Mouse (Mus musculus): ENCODE measurements around the gene Tbk1.

Gene Tbk1

DNA sequence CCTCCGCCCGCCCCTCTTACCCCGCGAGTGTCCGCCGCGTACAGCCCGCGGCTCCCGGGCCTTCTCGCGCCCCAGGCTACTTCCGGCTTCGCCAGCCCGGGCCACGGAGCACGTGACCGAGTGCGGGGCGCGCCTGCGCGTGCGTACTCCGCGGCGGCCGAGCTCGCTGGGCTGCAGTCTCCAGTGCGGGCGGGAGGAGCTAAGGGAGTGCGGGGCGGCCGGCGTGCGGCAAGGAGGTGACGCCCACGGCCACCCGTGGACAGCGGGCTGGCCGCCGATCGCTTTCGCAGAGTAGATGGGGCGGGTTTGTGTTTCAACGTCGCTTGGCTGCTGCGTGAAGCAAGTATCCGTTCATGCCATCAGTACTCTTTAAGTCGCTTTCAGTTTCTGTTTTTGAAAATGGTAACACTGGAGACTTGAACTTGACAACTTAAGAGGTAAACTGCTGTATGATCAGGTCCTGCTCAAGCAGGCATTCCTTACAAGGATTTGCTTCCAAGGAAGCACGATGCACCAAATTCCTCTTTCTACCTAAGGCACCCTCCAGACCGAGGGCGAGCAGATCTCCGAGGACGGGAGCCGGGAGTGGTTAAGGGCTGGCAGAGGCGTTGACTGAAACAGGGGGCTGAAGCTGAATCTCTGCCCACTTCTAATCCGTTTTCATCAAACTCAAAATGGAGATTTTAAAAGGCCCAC lies at the start of gene Tbk1:
Gene Tbk1 (minus strand): TSS at position 113 of the 696 bp plus-strand sequence.
- DNase-seq (ENCODE audit: low spot score), result peak; percentile 95

DNA sequence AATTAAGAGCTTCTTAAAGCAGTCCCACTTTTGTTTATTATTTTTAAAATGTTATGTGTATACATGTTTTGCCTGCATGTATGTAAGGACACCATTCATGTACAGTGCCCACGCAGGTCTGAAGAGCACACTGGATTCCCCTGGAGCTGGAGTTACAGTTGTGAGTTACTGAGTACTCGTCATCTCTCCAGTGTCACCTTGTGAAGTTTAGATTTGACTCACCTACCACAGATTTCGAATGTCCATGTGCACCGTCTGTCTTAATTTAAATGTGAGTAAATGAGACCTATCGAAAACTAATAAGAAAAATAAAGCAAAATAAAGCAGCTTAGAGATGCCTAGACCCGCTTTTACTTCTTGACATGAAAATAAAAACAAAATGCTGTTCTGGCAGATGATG lies 49.7 kb upstream of the Tbk1 start:
- no peak for DNase-seq (ENCODE audit: low spot score)

GRCm38 (mm10) chr10:121634159-121634558 lies 47.6 kb upstream of the Tbk1 start:
- DNase-seq (ENCODE audit: low spot score), result no peak

DNA sequence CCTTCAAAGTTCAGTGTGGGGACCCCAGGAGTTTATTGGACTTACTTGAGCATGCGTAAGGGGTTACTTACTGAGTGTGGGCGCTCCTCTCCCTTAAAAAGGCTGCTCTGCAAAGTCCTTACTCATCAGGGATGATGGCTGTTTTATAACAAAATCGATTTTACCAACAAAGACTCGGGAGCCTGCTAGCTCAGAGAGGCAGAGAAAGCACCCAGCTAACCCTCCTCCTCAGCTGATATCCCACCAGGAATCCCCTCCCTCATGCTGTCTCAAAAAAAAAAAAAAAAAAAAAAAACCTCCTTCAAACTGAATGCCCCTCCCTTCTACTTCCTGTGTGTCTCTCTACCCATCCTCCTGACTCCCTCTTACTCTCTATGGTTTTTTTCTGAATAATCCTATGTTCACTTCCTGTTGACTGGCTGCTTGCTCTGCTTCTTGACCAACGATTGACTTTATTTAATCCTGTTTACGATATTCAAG lies 42.0 kb upstream of the Tbk1 start:
- DNase-seq (ENCODE audit: low spot score), result no peak

- DNase-seq (ENCODE audit: low spot score), result no peak
These were observed 40.7 kb upstream of the Tbk1 start for GRCm38 (mm10) chr10:121627216-121627852.

DNA sequence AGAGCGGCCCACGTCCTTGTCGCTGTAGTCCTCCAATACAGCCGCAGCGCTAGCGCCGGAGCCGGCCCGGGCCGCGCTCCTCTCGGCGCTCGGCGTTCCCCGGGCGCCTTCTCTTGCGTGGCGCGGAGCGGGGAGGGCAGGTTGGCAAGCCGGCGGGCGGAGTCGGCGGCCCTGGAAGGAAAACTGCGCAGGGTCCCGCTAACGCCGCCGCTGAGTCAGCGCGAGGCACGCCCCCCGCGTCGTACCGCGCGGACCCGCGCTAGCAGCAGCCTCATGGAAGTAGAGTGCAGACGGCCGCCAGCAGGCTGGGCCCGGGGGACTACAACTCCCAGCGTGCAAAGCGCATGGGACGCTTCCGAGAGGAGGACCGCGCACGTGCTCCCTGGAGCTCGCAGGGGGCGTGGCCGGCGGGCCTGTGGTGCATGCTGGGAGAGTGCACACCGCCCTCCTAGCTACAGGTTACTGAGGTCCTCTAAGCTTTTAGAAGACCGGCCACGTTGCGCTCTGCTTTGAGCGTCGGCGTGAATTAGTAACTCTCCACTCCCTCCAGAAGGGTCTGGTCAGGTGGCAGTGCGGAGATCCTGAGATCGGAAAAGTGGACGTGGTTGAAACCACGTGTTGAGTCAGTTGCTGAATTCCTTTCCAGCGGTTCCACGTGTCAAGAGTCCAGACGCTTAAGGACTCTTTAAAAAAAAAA lies 39.7 kb upstream of the Tbk1 start, which contains the start of gene Xpot:
Gene Xpot (minus strand): TSS at position 147 of the 697 bp plus-strand sequence.
- DNase-seq (ENCODE audit: low spot score), result peak; percentile 99

- peak; percentile 31 for DNase-seq (ENCODE audit: low spot score)
These were observed 39.0 kb upstream of the Tbk1 start for GRCm38 (mm10) chr10:121625407-121626185.

GRCm38 (mm10) chr10:121625006-121625405 lies 38.4 kb upstream of the Tbk1 start:
- DNase-seq (ENCODE audit: low spot score), result no peak

- DNase-seq (ENCODE audit: low spot score), result no peak
These were observed 37.1 kb upstream of the Tbk1 start for GRCm38 (mm10) chr10:121623670-121624069.

DNA sequence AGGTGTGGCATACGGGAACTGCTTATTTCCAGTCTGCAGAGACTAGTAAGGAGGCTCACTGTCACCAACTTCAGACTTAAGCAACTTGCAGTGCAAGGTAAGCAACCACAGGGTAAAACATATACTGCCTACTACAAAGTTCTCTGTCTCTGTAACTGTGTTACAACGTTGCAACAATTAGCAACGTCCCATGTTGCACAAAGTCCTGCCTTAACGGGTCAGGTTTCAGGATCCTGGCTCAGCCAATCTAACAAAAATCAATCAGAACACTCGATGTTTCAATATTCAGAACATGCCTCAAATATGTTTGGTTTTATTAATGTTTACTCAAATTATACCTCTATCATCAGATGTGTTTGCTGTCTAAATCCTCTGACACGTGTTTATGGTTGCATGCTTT lies 35.8 kb upstream of the Tbk1 start:
- no peak for DNase-seq (ENCODE audit: low spot score)

- DNase-seq (ENCODE audit: low spot score), result no peak
These were observed 29.3 kb upstream of the Tbk1 start for GRCm38 (mm10) chr10:121615935-121616334.

DNA sequence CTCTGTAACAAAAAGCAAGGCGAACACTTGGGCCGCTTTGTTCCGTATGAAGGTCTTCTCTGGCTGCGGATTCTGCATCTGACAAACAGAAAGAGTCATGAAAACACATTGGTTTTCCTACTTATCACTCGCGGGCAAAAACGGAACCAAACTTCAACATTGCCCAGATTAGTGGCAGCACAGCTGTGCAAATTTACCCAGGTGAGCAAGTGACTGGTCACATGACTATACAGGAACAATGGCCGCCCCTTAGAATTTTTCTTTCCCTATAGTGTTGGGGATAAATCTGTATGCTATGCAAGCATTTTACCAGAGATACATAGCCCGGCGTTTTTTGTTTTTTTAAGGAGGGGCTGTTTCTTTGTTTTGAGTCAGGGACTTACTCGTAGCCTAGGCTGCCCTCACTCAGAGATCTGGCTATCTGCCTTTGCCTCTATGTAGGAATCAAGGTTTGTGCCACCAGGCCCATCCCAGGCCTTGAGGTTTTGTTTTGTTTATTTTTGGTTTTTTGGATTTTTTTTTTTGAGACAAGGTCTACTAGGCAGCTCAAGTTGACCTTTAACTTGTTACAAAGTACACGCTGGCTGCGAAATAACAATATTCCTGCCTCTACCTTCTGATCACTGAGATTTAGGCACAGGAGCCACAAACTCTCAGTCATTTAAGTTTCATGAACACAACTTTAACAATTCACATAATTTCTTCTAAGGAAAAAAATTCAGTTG lies 28.7 kb upstream of the Tbk1 start:
- no peak for DNase-seq (ENCODE audit: low spot score)

GRCm38 (mm10) chr10:121613570-121613969 lies 27.0 kb upstream of the Tbk1 start:
- no peak for DNase-seq (ENCODE audit: low spot score)

DNA sequence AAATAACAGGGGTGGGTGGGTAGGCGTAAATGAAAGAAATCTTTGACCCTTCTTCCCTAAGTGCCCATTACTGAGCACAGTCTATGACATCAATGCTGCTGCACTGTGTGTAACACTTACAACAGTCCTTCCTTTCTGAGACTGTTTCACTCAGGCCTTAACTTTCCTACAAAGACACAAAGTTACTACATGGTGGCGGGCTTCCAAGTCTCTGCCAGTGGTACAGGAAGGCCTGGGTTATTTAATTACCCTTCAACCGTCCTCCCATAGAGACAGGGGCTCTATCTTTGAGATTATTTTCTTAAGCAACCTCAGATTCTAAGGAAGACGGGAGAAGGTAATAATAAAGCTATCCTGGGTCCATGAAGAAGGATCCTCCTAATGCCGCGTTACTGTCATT lies 25.9 kb upstream of the Tbk1 start:
- DNase-seq (ENCODE audit: low spot score), result no peak

DNA sequence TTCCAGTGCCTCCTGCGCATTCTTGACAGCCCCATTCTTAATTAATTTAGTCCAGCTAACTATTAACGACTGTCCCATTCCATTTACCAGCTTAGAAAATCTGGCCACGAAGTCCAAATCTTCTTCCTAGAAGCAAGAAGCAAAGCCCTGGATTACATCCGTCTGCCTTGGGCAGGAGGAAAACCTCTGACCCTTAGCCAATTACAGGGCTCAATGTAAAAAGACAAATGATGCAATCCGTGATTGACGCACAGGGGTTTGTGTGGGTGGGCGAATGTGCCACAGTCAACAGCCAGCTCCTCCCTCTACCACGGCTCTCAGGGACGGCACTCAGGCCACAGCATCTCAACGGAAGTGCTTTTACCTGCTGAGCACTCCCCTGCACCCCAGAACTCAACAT lies 25.0 kb upstream of the Tbk1 start:
- DNase-seq (ENCODE audit: low spot score), result no peak

GRCm38 (mm10) chr10:121608177-121608576 lies 21.6 kb upstream of the Tbk1 start:
- no peak for DNase-seq (ENCODE audit: low spot score)

DNA sequence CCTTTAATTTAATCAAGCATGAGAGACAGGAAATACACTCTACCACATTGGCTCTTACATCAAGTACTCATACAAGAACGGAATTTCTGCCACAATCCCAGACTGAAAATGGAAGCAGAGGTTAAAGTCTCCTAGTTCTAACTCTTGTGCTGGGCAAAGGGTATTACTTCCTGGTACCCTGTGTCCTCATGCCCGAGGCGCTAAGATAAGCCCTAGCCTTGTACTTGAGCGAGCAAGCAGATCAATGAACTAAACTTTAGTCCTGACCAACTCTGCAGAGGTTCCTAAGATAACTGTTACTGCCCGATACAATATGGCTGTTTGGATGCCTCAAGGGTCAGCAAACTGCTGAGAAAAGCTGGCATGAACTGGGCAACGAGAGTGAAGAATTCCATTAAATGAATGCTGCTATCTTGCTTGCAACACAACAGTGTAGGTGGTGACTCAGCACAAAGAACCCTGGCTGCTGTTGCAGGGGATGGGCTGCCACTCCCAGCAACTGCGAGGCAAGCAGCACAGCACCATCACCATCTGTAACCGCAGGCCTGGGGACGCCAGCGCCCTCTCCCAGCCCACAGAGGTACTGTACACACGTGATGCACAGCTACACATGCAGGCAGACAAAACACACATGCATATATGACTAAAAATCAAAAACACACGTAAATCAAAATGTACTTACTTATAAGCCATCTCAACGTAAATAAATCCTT lies 18.2 kb upstream of the Tbk1 start:
- no peak for DNase-seq (ENCODE audit: low spot score)

GRCm38 (mm10) chr10:121603556-121603955 lies 17.0 kb upstream of the Tbk1 start:
- DNase-seq (ENCODE audit: low spot score), result no peak

GRCm38 (mm10) chr10:121601272-121601671 lies 14.7 kb upstream of the Tbk1 start:
- no peak for DNase-seq (ENCODE audit: low spot score)

- DNase-seq (ENCODE audit: low spot score), result no peak
These were observed 10.0 kb upstream of the Tbk1 start for GRCm38 (mm10) chr10:121596580-121596979.

DNA sequence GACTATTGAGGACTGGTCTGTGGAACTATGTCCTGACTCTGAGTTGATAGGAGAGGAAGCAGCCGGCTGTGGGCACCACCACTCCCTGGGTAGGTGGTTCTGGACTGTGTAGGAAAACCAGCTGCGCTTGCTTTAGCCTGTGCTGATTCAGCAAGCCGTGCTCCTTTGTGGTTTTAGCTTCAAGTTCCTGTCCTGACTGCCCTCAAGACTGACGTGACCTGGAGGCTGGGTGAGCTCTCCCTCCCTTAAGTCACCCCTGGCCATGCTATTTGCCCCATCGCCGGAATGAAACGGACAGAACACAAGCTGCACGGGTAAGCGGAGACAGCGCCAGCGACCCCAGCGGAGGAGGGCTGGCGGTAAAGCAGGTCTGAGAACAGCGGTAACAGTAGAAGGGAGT lies 4.5 kb upstream of the Tbk1 start:
- no peak for DNase-seq (ENCODE audit: low spot score)

Measured in embryo, embryonic 10 days (tissue).